Mouse (Mus musculus): ENCODE measurements at regions not wholly inside any gene's neighbourhood (a gene's known extent, or its start where the extent isn't known, plus 50 kb on each side); places are given as distances from the start of the nearest gene placed in this dataset.
A peak's percentile ranks its signal among the peaks of the same experiment; 100 is the strongest.

DNA sequence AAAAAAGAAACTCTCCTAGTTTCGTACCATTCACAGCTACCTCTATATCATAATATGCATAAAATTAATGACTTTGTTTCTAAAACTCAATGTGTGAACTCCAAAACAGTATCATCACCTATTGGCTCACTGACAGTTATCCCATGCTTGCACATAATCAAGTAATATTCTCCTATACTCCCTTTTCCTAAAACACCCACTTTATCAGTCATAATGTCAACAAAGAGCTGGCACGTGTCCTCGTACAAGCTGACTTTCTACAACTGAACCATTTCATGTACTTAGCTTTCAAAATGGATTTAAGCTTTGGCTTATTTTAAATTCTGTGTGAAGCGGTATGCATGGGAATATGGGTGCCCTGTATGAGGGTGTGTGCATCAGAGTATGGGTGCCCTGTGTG lies 58.0 kb upstream of the Golim4 start:
- DNase-seq (ENCODE audit: low spot score in 2 of 2), result no peak

DNA sequence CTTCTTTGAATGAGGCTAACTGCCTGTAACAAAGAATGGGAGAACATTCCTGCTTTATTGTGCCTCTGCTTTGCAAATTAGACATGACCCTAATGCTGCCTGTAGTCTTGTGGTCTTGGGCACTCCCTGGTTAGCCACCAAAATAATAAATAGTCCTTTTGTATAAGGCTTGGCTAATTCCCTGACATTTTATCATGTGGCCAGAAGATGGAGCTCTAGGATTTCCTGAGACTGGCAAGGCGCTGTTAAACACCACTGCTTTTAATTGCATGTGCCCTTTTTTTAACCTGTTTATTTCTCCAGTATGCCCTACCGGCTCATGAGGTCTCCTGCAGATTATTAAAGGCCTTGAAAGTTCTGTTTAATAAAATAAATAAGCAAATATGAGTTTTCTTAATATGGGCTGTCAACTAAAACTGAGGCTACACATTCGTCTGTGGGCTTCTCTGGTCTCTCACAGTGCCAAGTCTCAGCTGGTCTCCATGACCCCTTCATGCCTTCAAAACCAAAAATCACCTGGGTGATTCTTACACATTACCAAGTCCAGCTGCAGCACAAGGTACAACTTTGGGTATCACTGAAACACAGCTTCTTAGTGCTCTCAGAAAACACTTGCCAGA lies 51.9 kb upstream of the Golim4 start:
- peak; percentile 15 to 19 for DNase-seq (ENCODE audit: low spot score in 2 of 2)
